Mouse (Mus musculus) brain, embryonic 14.5 days (tissue): Measurements from ENCODE around the gene Sirt4.

ENCODE experiments used
- CTCF ChIP-seq: fragments of 200-500 bp; IDR thresholded peaks from 2 replicates; pipeline ENCODE4 v1.5.1; 2012; ENCODE audit warnings: inconsistent platforms, mild to moderate bottlenecking, moderate library complexity, borderline replicate concordance; ENCODE audit not compliant: insufficient read depth, insufficient read length; ENCODE audit errors: extremely low read depth
- POLR2A ChIP-seq: fragments of 200-500 bp; IDR thresholded peaks from 2 replicates; pipeline ENCODE4 v1.6.1; 2012; ENCODE audit warnings: mild to moderate bottlenecking, inconsistent platforms, borderline replicate concordance; ENCODE audit not compliant: poor library complexity, insufficient read depth, insufficient read length, severe bottlenecking; ENCODE audit errors: extremely low read depth

DNA sequence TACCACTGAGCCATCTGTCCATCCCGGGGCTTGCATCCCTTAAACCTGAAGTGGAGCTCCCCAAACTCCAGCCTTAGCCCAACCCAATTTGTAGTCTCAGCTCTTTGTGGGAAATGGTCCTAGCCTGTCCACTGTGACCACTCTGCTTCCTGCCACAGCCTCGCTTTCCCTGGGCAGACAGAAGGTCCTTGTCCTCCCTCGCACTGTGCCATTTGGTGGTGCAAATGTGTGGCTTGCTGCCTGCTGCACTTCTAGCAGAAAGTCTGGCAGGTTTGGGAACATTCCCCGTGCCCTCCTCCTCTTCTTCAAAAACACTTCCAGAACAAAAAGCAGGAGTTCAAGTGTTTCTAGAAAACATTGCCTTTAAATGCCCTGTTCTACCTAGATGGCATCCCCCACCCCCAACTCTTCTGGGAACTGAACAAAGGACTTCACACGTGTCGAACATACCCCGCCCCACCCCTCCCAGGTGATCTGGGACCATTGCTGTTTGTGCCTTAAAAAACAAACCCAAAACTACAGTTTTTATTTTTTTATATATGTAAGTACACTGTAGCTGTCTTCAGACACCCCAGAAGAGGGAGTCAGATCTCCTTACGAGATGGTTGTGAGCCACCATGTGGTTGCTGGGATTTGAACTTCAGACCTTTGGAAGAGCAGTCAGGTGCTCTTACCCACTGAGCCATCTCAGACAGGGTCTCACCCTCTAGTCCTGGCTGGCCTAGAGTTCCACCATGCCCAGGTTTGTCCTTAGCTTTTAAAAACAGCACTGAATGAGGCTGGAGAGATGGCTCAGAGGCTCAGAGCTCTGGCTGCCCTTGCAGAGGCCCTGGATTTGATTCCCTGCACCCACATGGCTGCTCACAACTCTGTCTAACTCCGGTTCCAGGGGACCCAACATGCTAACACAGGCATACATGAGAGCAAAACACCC, 14.0 kb upstream of the Sirt4 start:
- TF ChIP-seq POLR2A, result no peak
- no peak for TF ChIP-seq CTCF
